Mouse (Mus musculus) MEL (cell line): ENCODE measurements at regions not wholly inside any gene's neighbourhood (a gene's known extent, or its start where the extent isn't known, plus 50 kb on each side); places are given as distances from the start of the nearest gene placed in this dataset.

Experiments used
- DNase-seq: peaks from one replicate; pipeline ENCODE4 v3.0.0; 2011; ENCODE audit warnings: low read depth, low spot score
- H3K27ac ChIP-seq: 2 replicates; pipeline ENCODE4 v1.5.1; 2012; ENCODE audit warnings: low read depth, mild to moderate bottlenecking, control low read depth, low read length, moderate library complexity; ENCODE audit not compliant: control insufficient read depth
- H3K27me3 ChIP-seq, 2 experiments: fragments of 150-350 bp in 1 of 2; sonication (generic) in 1 of 2; 2 replicates each; pipeline ENCODE4 v1.6.1; 2012; ENCODE audit warnings: low read length in 2 of 2, mild to moderate bottlenecking in 2 of 2, improper control_type of control experiment in 1 of 2, moderate library complexity in 1 of 2; ENCODE audit not compliant: insufficient read depth in 2 of 2, control insufficient read depth in 1 of 2
- H3K36me3 ChIP-seq, 2 experiments: 2 replicates each; pipeline ENCODE4 v1.6.1; 2012 to 2014; ENCODE audit warnings: low read length in 2 of 2, improper control_type of control experiment in 1 of 2, inconsistent platforms in 1 of 2, mild to moderate bottlenecking in 1 of 2; ENCODE audit not compliant: insufficient read depth in 2 of 2, control insufficient read depth in 1 of 2
- H3K4me1 ChIP-seq, 2 experiments: fragments of 150-350 bp in 1 of 2; sonication (generic) in 1 of 2; 2 replicates each; pipeline ENCODE4 v1.6.1; 2012; ENCODE audit warnings: low read length in 2 of 2, improper control_type of control experiment in 1 of 2, mild to moderate bottlenecking in 1 of 2; ENCODE audit not compliant: insufficient read depth in 2 of 2, control insufficient read depth in 1 of 2
- H3K4me3 ChIP-seq, 2 experiments: fragments of 150-350 bp in 1 of 2; sonication (generic) in 1 of 2; 2 replicates each; pipeline ENCODE4 v1.5.1; 2012; ENCODE audit warnings: low read depth in 2 of 2, low read length in 2 of 2, mild to moderate bottlenecking in 2 of 2, moderate library complexity in 2 of 2, control low read depth in 1 of 2, improper control_type of control experiment in 1 of 2; ENCODE audit not compliant: control insufficient read depth in 1 of 2, insufficient read depth in 1 of 2
- H3K79me2 ChIP-seq: 2 replicates; pipeline ENCODE4 v1.6.1; 2012; ENCODE audit warnings: mild to moderate bottlenecking, low read length, moderate library complexity; ENCODE audit not compliant: control insufficient read depth, poor library complexity, insufficient read depth
- H3K9ac ChIP-seq: 2 replicates; pipeline ENCODE4 v1.6.1; 2012; ENCODE audit warnings: low read depth, mild to moderate bottlenecking, control low read depth, low read length, moderate library complexity; ENCODE audit not compliant: control insufficient read depth, poor library complexity, severe bottlenecking
- H3K9me3 ChIP-seq: fragments of 150-350 bp; sonication (generic); replicated peaks from 2 replicates; pipeline ENCODE4 v1.6.1; 2012; ENCODE audit warnings: mild to moderate bottlenecking, low read length, improper control_type of control experiment, moderate library complexity; ENCODE audit not compliant: insufficient read depth
- BHLHE40 ChIP-seq: IDR thresholded peaks from 2 replicates; pipeline ENCODE4 v1.6.1; 2012; ENCODE audit warnings: low read depth, mild to moderate bottlenecking, inconsistent platforms, low read length, improper control_type of control experiment, borderline replicate concordance
- ELF1 ChIP-seq: IDR thresholded peaks from 2 replicates; pipeline ENCODE4 v1.6.1; 2014; ENCODE audit warnings: low read depth, mild to moderate bottlenecking, inconsistent platforms, low read length, improper control_type of control experiment, moderate library complexity
- HCFC1 ChIP-seq: IDR thresholded peaks from 2 replicates; pipeline ENCODE4 v1.6.1; 2012; ENCODE audit warnings: low read depth, mild to moderate bottlenecking, inconsistent platforms, low read length, improper control_type of control experiment, moderate library complexity
- JUND ChIP-seq: IDR thresholded peaks from 2 replicates; pipeline ENCODE4 v1.6.1; 2011; ENCODE audit warnings: low read depth, mild to moderate bottlenecking, improper control_type of control experiment, low read length
- KAT2A ChIP-seq: conservative IDR thresholded peaks from 2 replicates; pipeline ENCODE4 v1.6.1; 2012; ENCODE audit warnings: low read depth, low read length, improper control_type of control experiment, inconsistent platforms
- MAFK ChIP-seq: IDR thresholded peaks from 2 replicates; pipeline ENCODE4 v1.6.1; 2011; ENCODE audit warnings: low read depth, mild to moderate bottlenecking, low read length, improper control_type of control experiment, borderline replicate concordance
- MAZ ChIP-seq: IDR thresholded peaks from 2 replicates; pipeline ENCODE4 v1.6.1; 2012; ENCODE audit warnings: low read depth, mild to moderate bottlenecking, inconsistent platforms, low read length, improper control_type of control experiment
- POLR2AphosphoS5 ChIP-seq: IDR thresholded peaks from 2 replicates; pipeline ENCODE4 v1.6.1; 2012; ENCODE audit warnings: low read depth, borderline replicate concordance, mild to moderate bottlenecking, inconsistent platforms, low read length, moderate library complexity, mixed read lengths
- SIN3A ChIP-seq: IDR thresholded peaks from 2 replicates; pipeline ENCODE4 v1.6.1; 2012; ENCODE audit warnings: low read length, improper control_type of control experiment, inconsistent platforms
- SMC3 ChIP-seq: IDR thresholded peaks from 2 replicates; pipeline ENCODE4 v1.6.1; 2011; ENCODE audit warnings: low read depth, low read length, improper control_type of control experiment
- TCF12 ChIP-seq: IDR thresholded peaks from 2 replicates; pipeline ENCODE4 v1.6.1; 2014; ENCODE audit warnings: low read depth, mild to moderate bottlenecking, inconsistent platforms, low read length, improper control_type of control experiment, moderate library complexity
- UBTF ChIP-seq: IDR thresholded peaks from 2 replicates; pipeline ENCODE4 v1.6.1; 2012; ENCODE audit warnings: low read depth, mild to moderate bottlenecking, inconsistent platforms, low read length, improper control_type of control experiment, moderate library complexity, borderline replicate concordance; ENCODE audit not compliant: insufficient read depth
- USF2 ChIP-seq, 2 experiments: IDR thresholded peaks; 2 replicates each; pipeline ENCODE4 v1.6.1; 2011 to 2012; ENCODE audit warnings: improper control_type of control experiment in 2 of 2, low read length in 2 of 2, borderline replicate concordance in 1 of 2, inconsistent platforms in 1 of 2, low read depth in 1 of 2, mild to moderate bottlenecking in 1 of 2; ENCODE audit not compliant: insufficient read depth in 1 of 2
- ZKSCAN1 ChIP-seq: IDR thresholded peaks from 2 replicates; pipeline ENCODE4 v1.6.1; 2012; ENCODE audit warnings: low read depth, mild to moderate bottlenecking, inconsistent platforms, low read length, improper control_type of control experiment, moderate library complexity

GRCm38 (mm10) chr1:34761436-34761835 is 81.4 kb downstream of the Fam168b start:
- TF ChIP-seq HCFC1 (no peak), USF2 (IDR thresholded peaks at IDR 0.05; ENCODE audit: borderline replicate concordance in 1 of 2, insufficient read depth in 1 of 2, low read depth in 1 of 2, low read length in 2 of 2) (no peak)
- no peak overlapping the region for H3K9ac ChIP-seq
- no peak for DNase-seq

DNA sequence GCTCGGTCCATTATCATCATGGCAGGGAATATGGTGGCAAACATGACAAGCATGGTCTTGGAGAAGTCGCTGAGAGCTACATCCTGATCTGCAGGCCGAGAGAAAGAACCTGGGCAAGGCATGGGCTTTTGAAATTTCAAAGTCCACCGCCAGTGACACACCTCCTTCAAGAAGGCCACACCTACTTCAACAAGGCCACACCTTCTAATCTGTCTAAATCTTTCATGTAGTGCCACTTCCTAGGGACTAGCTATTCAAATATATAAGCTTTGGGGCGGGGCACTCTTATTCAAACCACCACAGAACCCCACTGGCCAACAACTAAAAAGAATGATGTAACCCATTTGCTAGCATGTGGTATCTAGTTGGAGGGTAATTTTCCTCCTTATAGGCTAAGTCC is 81.0 kb downstream of the Fam168b start:
- H3K9me3 ChIP-seq = no peaks in the 10 kb centered on the region
- no peak for TF ChIP-seq JUND
- TF ChIP-seq BHLHE40 = no peak
- TF ChIP-seq POLR2AphosphoS5 = no peak
- no peak for TF ChIP-seq HCFC1
- TF ChIP-seq SIN3A = no peak
- no peak for TF ChIP-seq ZKSCAN1
- TF ChIP-seq KAT2A = no peak
- no peak for TF ChIP-seq MAFK
- TF ChIP-seq ELF1 = no peak
- TF ChIP-seq MAZ = no peak
- TF ChIP-seq SMC3 = no peak
- TF ChIP-seq USF2 (IDR thresholded peaks at IDR 0.05; ENCODE audit: borderline replicate concordance in 1 of 2, insufficient read depth in 1 of 2, low read depth in 1 of 2, low read length in 2 of 2) = no peak
- TF ChIP-seq TCF12 = no peak
- no peak for TF ChIP-seq UBTF
- H3K4me1 ChIP-seq = no peaks in the 10 kb centered on the region
- H3K9ac ChIP-seq = no peak overlapping the region
- 0 out of 4 replicates have a peak, but pooled peaks cover 0 to 1% of the 10 kb centered on the region in 2 experiments for H3K27me3 ChIP-seq
- H3K27ac ChIP-seq = no peak overlapping the region
- H3K79me2 ChIP-seq = no peaks in the 10 kb centered on the region
- no peak for DNase-seq
- no peak overlapping the region for H3K4me3 ChIP-seq
- no peaks in the 10 kb centered on the region for H3K36me3 ChIP-seq

More at GRCm38 (mm10) chr1:34761436-34761835, 81.4 kb downstream of the Fam168b start:
- Histone ChIP-seq H3K9me3 (no peaks in the 10 kb centered on the region), H3K27me3 (0 out of 4 replicates have a peak, but pooled peaks cover 0 to 1% of the 10 kb centered on the region in 2 experiments), H3K79me2 (no peaks in the 10 kb centered on the region), H3K4me3 (no peak overlapping the region), H3K27ac (no peak overlapping the region), H3K36me3 (no peaks in the 10 kb centered on the region), H3K4me1 (no peaks in the 10 kb centered on the region)
